Mouse (Mus musculus) midbrain, embryonic 10.5 days (tissue): Measurements from ENCODE around the gene Spats2. TPM values are rescaled to one million over a fixed set of nuclear protein-coding genes. Genes with fewer than 3 reads are reported as not detected.
"Not testable (repeated sequence)": the region's sequence is repeated elsewhere in the genome, so short reads cannot be mapped to it uniquely, and the experiment has no call there.

Experiments used
- DNase-seq: peaks from one replicate; pipeline ENCODE4 v3.0.0-alpha.2; 2017; ENCODE audit warnings: low spot score
- H3K27ac ChIP-seq: fragments of 300-500 bp; sonication (generic); replicated peaks from 2 replicates; pipeline ENCODE4 v1.5.1; 2016; ENCODE audit warnings: mild to moderate bottlenecking
- H3K27me3 ChIP-seq: fragments of 300-500 bp; sonication (generic); 2 replicates; pipeline ENCODE4 v1.6.1; 2016; ENCODE audit warnings: low read depth, mild to moderate bottlenecking; ENCODE audit not compliant: poor library complexity, severe bottlenecking
- H3K36me3 ChIP-seq: fragments of 300-500 bp; sonication (generic); 2 replicates; pipeline ENCODE4 v1.6.1; 2016; ENCODE audit warnings: mild to moderate bottlenecking, moderate library complexity
- H3K4me1 ChIP-seq: fragments of 300-500 bp; sonication (generic); 2 replicates; pipeline ENCODE4 v1.6.1; 2016
- H3K4me3 ChIP-seq: fragments of 300-500 bp; sonication (generic); 2 replicates; pipeline ENCODE4 v1.5.1; 2016; ENCODE audit warnings: mild to moderate bottlenecking, moderate library complexity
- H3K9me3 ChIP-seq: fragments of 300-500 bp; sonication (generic); replicated peaks from 2 replicates; pipeline ENCODE4 v1.6.1; 2016; ENCODE audit warnings: mild to moderate bottlenecking
- WGBS: fragments of 180-500 bp; shearing (Covaris S2); methylation state at CpG from one replicate; pipeline ENCODE4 v1.1.7; 2016; 5-methylcytosine and 5-hydroxymethylcytosine counted together
- polyA plus RNA-seq: library from polyadenylated mRNA; unstranded; fragments of >200 nt; fragmentation: Nextera tagmentation; extraction: Ambion mirVana; gene quantifications from 2 replicates; pipeline ENCODE4 v1.2.1, GENCODE M21; 2016

Spats2 gene
- 55.3 and 57.1 TPM in 2 replicates for polyA plus RNA-seq

DNA sequence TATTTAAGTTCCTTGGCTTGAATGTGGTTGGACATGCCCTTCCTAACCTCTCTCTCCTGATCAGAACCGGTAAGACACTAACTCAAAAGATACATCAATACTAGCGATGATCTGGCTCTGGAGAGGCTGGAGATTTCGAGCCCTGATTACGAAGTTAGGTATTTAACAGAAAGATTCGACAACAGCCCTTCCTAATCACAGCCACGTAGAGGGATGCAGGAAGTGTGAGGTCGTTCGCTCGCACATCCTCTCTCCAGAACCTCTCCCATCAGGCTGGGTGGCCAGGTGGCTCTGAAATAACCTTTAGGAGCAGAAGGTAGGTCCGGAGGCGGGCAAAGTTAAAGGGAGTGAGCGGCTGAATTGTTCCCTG, at the start of gene Spats2:
Spats2 (plus strand) TSS at position 206 of the 370 bp plus-strand sequence.
- Histone ChIP-seq H3K9me3 (no peaks in the 10 kb centered on the region), H3K4me3 (peak within 1 kb of the TSS; percentile 80), H3K27ac (peak within 1 kb of the TSS; percentile 95), H3K4me1 (peaks cover 42% of the 10 kb centered on the region), H3K27me3 (peaks cover 8% of the 10 kb centered on the region; the same call in 1 of the 2 replicates), H3K36me3 (peaks cover 7% of the 10 kb centered on the region)
- DNase-seq, result no peak
- 2% methylated on average over 12 of the region's 12 CpGs for WGBS

DNA sequence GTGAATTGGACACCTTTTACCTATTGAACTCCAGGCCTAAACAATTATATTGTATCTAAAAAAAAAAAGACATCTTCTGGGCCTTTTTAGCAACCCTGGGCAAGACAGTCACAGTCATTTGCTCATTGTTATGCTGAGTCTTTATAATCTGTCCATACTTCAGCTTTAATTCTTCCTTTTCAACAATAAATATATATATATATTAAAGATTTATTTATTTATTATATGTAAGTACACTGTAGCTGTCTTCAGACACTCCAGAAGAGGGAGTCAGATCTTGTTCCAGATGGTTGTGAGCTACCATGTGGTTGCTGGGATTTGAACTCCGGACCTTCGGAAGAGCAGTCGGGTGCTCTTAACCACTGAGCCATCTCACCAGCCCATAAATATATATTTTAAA, 49.7 kb upstream of the Spats2 start:
- peaks cover 41% of the 10 kb centered on the region for H3K4me1 ChIP-seq
- H3K27me3 ChIP-seq, H3K9me3 ChIP-seq, DNase-seq, H3K27ac ChIP-seq: not testable (repeated sequence)
- H3K4me3 ChIP-seq, result peak overlapping the region; percentile 74
- H3K36me3 ChIP-seq, result peaks cover 46% of the 10 kb centered on the region
- WGBS, result 95% methylated on average over 3 of the region's 3 CpGs

DNA sequence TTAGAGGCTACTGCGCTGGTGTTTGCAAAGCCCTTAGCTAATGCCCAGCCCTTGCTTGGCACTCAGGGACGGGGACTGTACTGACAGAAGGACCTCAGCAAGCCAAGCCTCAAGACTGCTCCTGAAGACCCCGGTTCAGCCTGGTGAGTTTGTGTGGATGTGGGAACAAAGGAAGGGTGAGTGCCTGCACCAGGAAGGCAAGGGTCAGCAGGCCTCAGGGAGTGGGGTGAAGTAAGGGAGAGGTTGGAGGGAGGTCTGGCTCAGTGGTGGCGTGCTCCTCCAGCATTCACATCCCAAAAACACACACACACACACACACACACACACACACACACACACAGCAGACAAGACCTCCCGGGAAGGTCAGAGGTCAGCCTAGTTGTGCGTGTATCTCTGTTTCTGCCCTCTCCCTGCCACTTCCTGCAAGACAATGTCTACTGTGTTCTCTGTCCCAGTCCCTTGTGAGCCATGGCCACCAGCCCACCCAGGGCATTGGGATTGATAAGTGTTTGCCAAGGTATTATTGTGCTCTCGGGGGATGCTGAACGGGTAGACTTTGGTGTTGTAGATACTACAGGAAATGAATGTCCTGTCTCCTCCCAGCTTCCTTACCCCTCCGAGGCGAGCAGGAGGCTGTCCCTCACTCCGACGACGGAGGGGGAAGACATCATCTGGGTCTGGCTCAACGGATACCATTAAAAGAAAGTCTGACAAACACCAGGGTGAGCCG, 47.4 kb upstream of the Spats2 start:
- Histone ChIP-seq H3K4me3 (no peak overlapping the region), H3K9me3 (no peaks in the 10 kb centered on the region), H3K27me3 (peaks cover 15% of the 10 kb centered on the region), H3K27ac (no peak overlapping the region), H3K36me3 (peaks cover 69% of the 10 kb centered on the region), H3K4me1 (peaks cover 41% of the 10 kb centered on the region)
- WGBS, result 87% methylated on average over 14 of the region's 15 CpGs
- DNase-seq, result no peak

DNA sequence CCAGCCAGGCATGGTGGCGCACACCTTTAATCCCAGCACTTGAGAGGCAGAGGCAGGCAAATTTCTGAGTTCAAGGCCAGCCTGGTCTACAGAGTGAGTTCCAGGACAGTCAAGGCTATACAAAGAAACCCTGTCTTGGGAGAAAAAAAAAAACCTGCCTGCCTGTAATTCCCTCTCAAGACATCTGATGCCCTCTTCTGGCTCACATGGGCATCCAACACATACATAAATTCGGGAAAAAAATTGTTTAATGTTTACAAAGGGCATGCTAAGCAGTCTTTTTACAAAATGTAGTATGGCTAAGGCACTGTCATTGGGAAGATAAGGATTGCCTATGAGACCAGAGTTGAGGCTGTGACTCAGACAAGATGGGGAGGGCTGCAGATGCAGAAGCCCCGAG, 45.9 kb upstream of the Spats2 start:
- WGBS, result 83% methylated on average over 3 of the region's 3 CpGs
- peaks cover 45% of the 10 kb centered on the region for H3K4me1 ChIP-seq
- H3K9me3 ChIP-seq, result no peaks in the 10 kb centered on the region
- no peak for DNase-seq
- H3K27ac ChIP-seq, result no peak overlapping the region
- peaks cover 74% of the 10 kb centered on the region for H3K36me3 ChIP-seq
- H3K4me3 ChIP-seq, result no peak overlapping the region
- peaks cover 30% of the 10 kb centered on the region for H3K27me3 ChIP-seq

DNA sequence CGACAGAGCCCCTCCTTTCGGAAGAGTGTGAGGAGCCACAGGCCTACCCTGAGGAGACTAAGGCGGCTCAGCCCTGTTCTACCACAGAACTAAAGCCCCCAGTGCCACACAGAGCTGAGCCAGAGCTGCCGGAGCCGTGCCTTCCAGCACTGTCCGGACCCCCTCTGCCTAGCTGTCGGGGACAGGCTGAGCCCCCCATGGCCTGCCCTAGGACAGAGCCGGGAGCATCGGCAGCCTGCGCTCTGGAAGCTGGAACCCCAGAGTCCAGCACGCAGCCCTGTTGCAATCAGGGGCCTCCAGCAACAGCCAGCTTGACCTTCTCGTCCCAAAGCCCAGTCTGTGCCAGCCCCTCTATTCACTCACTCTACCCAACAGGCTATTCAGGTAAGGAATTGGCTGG, 43.4 kb upstream of the Spats2 start:
- Histone ChIP-seq H3K4me3 (no peak overlapping the region), H3K4me1 (peaks cover 27% of the 10 kb centered on the region), H3K36me3 (peaks cover 65% of the 10 kb centered on the region), H3K27ac (no peak overlapping the region; the same call in 1 of the 2 replicates), H3K27me3 (peaks cover 55% of the 10 kb centered on the region), H3K9me3 (no peaks in the 10 kb centered on the region)
- no peak for DNase-seq
- WGBS, result 95% methylated on average over 12 of the region's 12 CpGs

DNA sequence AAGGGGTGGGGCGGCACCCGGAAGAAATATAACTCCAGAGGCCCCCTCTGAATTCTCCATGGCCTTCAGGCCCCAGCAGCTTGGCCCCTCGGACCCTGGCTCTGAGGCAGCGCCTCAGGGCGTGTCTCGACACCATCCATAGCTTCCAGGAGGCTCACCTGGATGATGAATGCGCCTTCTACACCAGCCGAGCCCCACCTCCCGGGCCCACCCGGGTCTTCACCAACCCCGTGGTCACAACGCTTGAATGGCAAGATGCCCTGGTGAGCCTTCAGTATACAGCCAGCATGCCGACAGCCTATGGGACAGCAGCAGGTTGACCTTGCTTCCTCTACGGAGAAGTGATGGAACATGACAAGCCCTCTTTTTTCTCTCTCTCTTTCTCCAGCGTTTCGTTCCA, 42.9 kb upstream of the Spats2 start:
- WGBS, result 94% methylated on average over 16 of the region's 16 CpGs
- H3K4me3 ChIP-seq, result no peak overlapping the region
- no peak for DNase-seq
- peaks cover 60% of the 10 kb centered on the region for H3K36me3 ChIP-seq
- no peaks in the 10 kb centered on the region for H3K9me3 ChIP-seq
- no peak overlapping the region for H3K27ac ChIP-seq
- peaks cover 28% of the 10 kb centered on the region for H3K4me1 ChIP-seq
- H3K27me3 ChIP-seq, result peaks cover 60% of the 10 kb centered on the region

DNA sequence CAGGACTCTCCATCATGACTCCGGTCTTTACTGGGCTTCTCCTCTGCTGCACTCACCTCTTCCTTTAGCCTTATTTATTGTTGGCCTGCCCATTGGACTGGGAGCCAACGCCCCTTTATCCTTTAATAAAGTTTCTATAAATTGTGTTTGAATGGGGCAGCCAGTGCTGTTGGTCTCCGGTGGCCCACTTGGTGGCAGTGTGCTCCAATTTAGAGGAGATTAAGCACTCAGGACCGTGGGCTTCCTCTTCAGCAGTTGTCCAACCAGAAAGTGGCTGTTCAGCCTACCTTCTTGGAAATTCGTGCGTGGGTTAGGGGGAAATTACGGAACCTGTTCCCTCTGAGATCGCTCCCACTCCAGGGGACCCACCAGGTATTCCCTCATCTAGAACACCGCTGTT, 42.5 kb upstream of the Spats2 start:
- H3K27ac ChIP-seq, result no peak overlapping the region
- no peak for DNase-seq
- WGBS, result 74% methylated on average over 9 of the region's 9 CpGs
- H3K9me3 ChIP-seq, result no peaks in the 10 kb centered on the region
- peaks cover 28% of the 10 kb centered on the region for H3K4me1 ChIP-seq
- H3K4me3 ChIP-seq, result peak overlapping the region; percentile 4; the same call in 1 of the 2 replicates
- H3K27me3 ChIP-seq, result peaks cover 64% of the 10 kb centered on the region
- peaks cover 56% of the 10 kb centered on the region for H3K36me3 ChIP-seq

DNA sequence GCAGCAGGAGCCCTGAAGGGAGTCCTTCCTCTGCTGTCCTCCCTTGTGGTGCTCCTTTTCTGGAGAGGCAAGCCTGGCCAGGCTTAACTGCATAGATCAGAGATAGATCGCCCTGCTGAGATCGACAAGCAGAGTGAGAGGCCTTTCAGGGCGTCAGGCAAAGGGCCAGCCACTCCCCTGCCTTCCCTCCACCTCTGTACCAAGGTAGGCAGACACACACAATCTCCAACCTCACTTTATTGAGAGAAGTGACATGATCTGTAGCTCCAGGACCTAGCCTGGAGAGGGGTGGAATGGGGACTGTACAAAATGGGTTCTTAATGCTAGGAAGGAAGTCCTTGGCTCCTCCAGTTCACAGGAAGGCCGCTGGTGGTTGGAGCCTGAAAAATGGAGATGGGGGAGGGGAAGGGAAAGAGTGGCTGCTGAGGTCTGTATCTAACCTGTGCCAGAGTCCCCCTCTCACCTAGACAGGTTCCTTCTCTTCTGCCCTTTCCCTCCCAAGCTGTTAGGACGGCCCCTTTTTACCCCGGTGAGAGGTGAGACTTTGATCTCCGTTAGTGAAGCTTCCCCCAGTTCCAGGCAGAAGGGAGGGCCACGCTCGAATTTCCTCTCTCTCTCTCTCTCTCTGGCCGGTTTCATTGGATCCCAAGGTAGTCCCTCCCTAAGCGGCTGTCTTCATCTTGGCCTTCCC, 41.7 kb upstream of the Spats2 start:
- Histone ChIP-seq H3K9me3 (no peaks in the 10 kb centered on the region), H3K36me3 (peaks cover 48% of the 10 kb centered on the region), H3K4me1 (peaks cover 31% of the 10 kb centered on the region), H3K27me3 (peaks cover 72% of the 10 kb centered on the region), H3K4me3 (peak overlapping the region; percentile 26; the same call in 1 of the 2 replicates), H3K27ac (no peak overlapping the region)
- 6% methylated on average over 11 of the region's 11 CpGs for WGBS
- no peak for DNase-seq

DNA sequence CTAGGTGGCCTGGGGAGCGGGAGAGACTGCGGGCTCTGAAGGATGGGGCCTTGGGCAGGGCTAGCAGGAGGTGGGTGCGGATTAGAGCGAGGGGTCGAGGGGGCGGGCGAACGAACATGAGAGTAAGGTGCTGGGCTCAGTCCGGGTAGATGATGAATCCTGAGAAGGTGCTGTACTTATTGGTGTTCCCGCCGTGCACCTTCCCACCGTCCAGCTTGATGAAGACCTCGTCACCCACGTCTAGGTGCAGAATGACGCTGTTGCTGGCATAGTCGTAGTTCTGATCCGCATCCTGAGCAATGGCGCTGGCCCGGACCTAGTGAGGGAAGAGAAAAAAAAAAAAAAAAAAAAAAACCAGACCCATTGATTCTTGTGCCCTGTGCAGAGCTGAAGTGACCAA, 41.1 kb upstream of the Spats2 start:
- H3K4me3 ChIP-seq, result peak overlapping the region; percentile 26; the same call in 1 of the 2 replicates
- H3K4me1 ChIP-seq, result peaks cover 37% of the 10 kb centered on the region
- WGBS, result 7% methylated on average over 19 of the region's 19 CpGs
- no peaks in the 10 kb centered on the region for H3K9me3 ChIP-seq
- DNase-seq, result no peak
- H3K27me3 ChIP-seq, result peaks cover 78% of the 10 kb centered on the region
- H3K27ac ChIP-seq, result no peak overlapping the region
- peaks cover 42% of the 10 kb centered on the region for H3K36me3 ChIP-seq

DNA sequence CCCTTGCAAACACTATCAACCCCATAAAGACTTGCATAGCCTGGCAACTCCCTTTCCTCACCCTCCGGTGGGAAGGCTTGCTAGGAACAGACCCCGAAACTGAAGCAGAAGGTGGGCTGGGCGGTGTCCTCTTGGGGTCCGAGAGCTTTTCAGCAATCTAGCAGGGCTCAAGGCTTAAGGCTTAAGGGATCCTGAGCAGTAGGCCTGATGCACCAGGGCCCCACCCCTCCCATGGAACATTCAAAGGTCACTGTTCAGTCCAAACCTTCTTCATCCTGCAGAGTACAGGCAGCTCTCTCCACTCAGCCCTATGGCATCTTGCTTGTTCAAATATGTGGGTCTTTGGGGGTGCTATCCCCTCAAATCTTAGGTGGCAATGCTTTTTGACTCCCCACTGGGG, 39.7 kb upstream of the Spats2 start:
- Histone ChIP-seq H3K4me3 (no peak overlapping the region), H3K27ac (no peak overlapping the region), H3K4me1 (peaks cover 51% of the 10 kb centered on the region), H3K36me3 (peaks cover 28% of the 10 kb centered on the region), H3K9me3 (no peaks in the 10 kb centered on the region), H3K27me3 (peaks cover 92% of the 10 kb centered on the region)
- DNase-seq, result no peak
- 69% methylated on average over 4 of the region's 4 CpGs for WGBS

DNA sequence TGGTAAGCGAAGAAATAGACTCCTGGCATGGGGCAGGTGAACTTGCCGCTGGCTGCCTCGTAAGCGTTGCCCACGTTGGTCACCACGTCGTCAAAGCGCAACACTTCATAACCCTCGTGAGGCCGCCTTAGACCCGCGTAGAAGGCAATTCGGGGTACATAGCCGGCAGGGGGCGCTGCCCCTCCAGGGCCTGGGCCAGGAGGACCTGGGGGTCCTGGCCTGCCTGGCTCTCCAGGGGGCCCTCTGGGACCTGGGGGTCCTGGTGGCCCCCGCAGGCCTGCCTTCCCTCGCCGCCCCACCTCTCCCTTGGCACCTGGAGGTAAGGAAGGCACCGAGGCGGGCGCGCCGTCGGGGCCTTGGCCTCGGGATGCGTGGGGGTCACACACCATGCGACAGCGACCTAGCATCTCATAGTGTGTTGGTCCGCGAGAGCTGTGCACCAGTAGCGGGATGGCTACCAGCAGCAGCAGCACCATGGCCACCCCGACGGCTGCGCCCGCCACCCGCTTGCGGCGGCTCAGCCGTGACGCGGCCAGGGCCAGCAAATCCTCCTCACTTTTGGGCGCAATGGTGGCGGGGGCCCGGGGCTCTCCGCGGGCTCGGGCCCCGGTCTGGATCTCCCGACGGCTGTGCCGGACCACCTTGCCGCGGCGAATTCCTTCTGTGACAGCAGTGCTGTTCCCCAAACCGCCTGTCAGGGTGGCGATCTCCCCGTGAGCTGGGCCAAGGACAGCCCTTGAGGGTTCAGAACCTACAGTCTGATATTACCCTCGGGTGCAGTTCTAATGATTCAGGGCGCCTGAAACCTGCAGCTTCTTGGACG, 38.3 kb upstream of the Spats2 start, which contains the start of gene C1ql4:
C1ql4 (minus strand) TSS at position 565 of the 823 bp plus-strand sequence.
- 8% methylated on average over 60 of the region's 60 CpGs for WGBS
- peaks cover 52% of the 10 kb centered on the region for H3K4me1 ChIP-seq
- DNase-seq, result no peak

DNA sequence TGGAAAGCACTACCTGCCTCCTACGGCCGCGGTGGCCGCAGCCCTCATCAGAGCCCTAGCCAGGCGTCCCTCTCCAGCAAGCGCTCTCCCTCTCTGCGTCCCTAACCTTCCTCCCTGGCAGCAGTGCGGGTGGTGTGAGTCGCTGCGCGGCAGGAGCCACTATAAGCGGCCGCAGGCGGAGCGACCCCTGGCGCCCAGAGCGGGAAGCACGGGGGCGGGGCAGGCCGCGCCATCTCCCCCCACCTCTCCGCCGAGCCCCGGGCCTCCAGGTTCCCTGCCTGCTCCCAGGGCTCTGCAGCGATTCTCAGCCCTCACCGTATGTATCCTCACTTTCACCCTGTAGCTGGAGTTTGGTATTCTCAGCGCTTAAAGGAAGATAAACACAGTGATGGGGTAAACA, 37.4 kb upstream of the Spats2 start:
- Histone ChIP-seq H3K27me3 (peaks cover 100% of the 10 kb centered on the region), H3K4me1 (peaks cover 60% of the 10 kb centered on the region), H3K9me3 (no peaks in the 10 kb centered on the region), H3K4me3 (peak overlapping the region; percentile 47), H3K36me3 (peaks cover 6% of the 10 kb centered on the region), H3K27ac (no peak overlapping the region; the same call in 1 of the 2 replicates)
- WGBS, result 1% methylated on average over 27 of the region's 27 CpGs
- DNase-seq, result peak; percentile 86

More for the DNA sequence above, 38.3 kb upstream of the Spats2 start, which contains the start of gene C1ql4:
- no peaks in the 10 kb centered on the region for H3K9me3 ChIP-seq
- H3K27ac ChIP-seq, result no peak within 1 kb of the TSS; the same call in 1 of the 2 replicates
- H3K27me3 ChIP-seq, result peaks cover 100% of the 10 kb centered on the region
- peak within 1 kb of the TSS; percentile 47 for H3K4me3 ChIP-seq
- H3K36me3 ChIP-seq, result peaks cover 14% of the 10 kb centered on the region
